Mouse (Mus musculus) lung, postnatal 25 days (tissue): ENCODE data around the gene Mrtfa.
A peak's percentile ranks its signal among the peaks of the same experiment; 100 is the strongest.

ENCODE experiments used
- DNase-seq: peaks from one replicate; pipeline ENCODE4 v3.0.0; 2022; ENCODE audit warnings: low spot score

Gene Mrtfa

GRCm38 (mm10) chr15:81027378-81028173 lies 163.0 kb downstream of the Mrtfa start:
- DNase-seq, result peak; percentile 83

DNA sequence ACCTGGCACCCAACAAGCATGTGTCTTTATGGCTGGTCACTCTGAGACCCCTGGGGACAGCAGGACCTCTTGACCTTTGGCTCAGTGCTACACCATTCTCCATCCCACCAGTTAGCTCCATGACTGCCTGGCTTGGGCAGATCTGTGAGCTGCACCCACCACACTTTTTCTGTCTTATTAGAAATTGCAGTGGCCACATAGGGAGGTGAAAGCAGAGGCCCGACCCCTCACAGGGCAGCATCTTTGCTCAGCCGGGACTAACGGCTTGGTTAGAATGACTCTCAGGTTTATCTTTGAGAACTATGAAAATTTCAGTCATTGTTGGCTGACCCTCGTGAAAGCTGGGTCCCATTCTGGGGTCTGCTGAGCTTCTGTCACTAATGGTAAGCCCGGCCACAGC lies 163.7 kb downstream of the Mrtfa start:
- no peak for DNase-seq

GRCm38 (mm10) chr15:81023842-81024241 lies 166.7 kb downstream of the Mrtfa start:
- no peak for DNase-seq

DNA sequence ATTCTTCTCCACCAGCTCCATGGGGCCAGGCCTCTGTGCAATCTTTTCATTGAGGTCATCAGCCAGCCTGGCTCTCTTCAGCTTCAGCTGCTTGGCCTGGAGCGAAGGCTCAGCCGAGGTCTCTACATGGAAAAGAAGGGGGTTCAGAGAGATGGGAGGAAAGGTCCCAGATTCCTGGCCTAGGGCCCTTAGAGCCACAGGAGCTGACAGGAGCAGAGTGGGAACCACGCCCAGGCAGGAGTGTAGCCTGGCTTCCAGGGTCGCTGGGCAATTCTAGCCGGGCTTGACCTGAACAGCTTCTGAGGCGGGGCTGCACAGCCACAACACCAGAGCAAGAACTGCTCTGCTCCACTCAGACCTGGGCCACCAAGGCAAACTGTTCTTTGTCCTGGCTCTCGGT lies 168.1 kb downstream of the Mrtfa start:
- no peak for DNase-seq

- peak; percentile 47 for DNase-seq
These were observed 169.2 kb downstream of the Mrtfa start for GRCm38 (mm10) chr15:81021377-81021776.

- DNase-seq, result peak; percentile 33
These were observed 173.2 kb downstream of the Mrtfa start for GRCm38 (mm10) chr15:81017308-81017707.

DNA sequence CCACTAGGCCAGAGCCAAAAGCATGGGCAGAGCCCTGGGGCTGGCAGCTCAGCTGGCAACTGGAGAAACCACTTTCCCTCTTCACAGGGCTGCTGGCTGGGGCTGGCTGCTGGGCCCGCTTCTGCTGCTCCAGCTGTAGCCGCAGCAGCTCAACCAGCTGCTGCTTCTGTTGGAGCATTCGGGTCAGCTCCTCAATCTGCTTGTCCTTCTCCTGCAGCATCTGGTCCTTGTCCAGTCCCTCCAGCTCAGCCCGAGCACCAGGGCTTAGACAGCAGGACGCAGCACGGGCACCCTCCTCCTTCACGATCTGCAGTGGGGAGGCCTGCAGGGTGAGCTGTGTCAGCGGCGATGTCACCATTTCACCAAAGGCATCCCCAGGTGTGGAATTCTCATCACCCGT lies 174.1 kb downstream of the Mrtfa start:
- no peak for DNase-seq

- no peak for DNase-seq
These were observed 175.4 kb downstream of the Mrtfa start for GRCm38 (mm10) chr15:81015068-81015744.

- no peak for DNase-seq
These were observed 177.4 kb downstream of the Mrtfa start for GRCm38 (mm10) chr15:81013186-81013585.

DNA sequence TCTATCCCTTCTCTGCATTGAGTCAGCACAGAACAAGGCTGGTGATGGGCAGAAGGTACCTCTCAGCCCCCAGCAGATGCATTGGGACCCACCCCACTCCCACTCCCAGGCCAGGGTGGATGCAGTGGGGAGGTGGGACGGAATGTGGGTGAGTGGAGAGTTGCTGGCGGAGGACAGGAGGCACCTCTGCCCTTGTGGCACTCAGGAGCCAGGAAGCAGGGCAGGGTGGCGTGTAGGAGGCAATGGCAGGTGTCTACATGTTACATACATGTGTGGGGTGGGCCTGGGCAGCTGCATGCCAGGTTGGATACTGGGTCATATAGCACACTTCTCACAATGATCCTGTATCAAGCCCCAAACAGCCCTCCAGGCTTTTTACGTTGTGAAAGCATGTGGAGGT lies 178.2 kb downstream of the Mrtfa start:
- DNase-seq, result no peak

GRCm38 (mm10) chr15:81011523-81011922 lies 179.0 kb downstream of the Mrtfa start:
- no peak for DNase-seq

DNA sequence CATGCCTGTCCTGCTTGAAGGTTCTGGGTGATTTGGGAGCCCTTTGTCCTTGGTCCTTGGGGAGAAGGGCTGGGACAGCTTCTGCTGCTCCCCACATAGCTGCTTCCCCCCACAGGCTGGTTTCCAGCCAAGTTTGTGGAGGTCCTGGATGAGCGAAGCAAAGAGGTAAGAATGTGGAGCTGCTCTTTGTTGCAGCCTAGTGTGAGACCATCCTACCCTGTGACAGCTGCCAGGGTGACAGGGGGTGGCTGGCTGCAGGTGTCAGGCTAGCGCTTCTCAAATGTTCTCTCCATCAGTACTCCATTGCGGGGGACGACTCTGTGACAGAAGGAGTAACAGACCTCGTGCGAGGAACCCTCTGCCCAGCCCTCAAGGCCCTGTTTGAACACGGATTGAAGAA lies 180.4 kb downstream of the Mrtfa start:
- no peak for DNase-seq

- no peak for DNase-seq
These were observed 181.9 kb downstream of the Mrtfa start for GRCm38 (mm10) chr15:81008689-81009123.

DNA sequence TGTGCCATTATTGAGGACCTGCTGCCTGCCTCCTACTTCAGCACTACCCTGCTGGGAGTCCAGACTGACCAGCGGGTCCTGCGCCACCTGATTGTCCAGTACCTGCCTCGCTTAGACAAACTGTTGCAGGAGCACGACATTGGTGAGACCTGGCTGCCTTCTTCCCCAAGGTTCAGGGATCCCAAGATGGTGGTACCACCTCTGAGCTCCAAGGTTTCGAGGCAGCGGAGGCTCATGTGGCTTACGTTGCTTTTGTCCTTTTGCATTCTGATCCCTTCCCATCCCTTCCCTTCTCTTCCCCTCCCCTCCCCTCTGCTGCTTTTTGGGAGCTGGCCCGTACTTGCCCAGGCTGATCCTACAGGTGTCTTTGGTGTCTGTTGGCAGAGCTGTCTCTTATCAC lies 182.7 kb downstream of the Mrtfa start:
- DNase-seq, result no peak

DNA sequence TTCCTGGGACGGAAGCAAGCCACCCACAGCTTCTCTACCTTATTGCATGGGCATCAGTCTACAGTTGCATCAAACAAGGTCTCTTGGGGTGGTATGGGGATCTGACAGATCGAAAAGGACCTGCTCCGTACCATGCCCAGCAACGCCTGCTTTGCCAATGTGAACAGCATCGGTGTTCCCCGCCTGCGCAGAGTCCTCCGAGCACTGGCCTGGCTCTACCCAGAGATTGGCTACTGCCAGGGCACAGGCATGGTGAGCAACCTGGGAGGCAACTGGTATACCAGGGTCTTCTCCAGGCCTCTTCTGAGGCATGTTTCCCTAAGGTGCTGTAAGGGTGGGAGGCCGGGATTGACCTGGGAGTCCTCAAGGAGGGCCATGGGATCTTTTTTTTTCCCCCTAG lies 183.2 kb downstream of the Mrtfa start:
- no peak for DNase-seq

DNA sequence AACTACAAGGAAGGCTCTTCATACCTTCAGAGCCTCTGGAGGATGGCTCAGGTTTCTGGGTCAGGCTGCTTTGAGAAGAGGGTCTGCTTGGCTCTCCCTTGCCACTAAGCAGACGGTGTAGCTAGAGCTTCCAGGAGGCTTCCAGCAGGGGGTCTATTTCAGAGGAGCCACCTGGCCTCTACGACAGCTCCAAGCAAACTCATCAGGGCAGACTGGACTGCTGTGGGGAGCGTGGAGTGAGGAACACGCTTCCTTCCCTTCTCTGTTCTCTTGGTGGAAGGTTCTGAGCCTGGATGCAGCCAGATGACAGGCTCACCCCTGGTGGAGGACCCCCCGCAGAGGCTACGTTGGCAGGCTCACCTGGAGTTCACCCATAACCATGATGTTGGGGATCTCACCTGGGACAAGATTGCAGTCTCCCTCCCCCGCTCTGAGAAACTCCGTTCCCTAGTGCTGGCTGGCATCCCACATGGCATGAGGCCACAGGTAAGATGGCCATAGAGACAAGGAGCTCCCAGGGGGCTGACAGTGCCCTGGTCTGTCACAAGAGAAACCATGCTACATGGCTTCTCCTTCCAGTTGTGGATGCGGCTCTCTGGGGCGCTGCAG lies 184.3 kb downstream of the Mrtfa start:
- DNase-seq, result no peak

GRCm38 (mm10) chr15:81000419-81001138 lies 190.0 kb downstream of the Mrtfa start:
- DNase-seq, result no peak

GRCm38 (mm10) chr15:80997077-80997476 lies 193.5 kb downstream of the Mrtfa start:
- DNase-seq, result no peak

GRCm38 (mm10) chr15:80996090-80996835 lies 194.3 kb downstream of the Mrtfa start:
- DNase-seq, result no peak

GRCm38 (mm10) chr15:80994959-80995358 lies 195.6 kb downstream of the Mrtfa start:
- DNase-seq, result no peak

DNA sequence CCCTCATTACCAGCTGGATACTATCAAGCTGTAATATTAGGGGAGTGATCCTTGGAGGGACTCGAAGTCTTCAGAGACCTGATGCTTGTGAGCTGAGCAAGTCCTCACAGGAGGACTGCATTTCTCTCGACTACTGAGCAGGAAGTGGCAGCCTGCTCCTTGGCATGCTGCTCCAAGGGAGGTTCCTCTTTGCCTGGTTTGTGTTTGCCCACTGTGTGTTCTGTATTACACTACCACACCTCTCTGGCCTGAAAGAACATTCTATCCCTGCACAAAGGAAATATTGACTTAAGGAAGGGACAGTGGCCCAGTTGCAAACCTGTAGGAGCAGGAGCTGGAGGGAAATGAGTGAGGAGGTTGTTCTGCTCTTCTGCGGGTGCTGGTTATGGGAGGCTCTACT lies 200.8 kb downstream of the Mrtfa start:
- DNase-seq, result peak; percentile 85

- DNase-seq, result no peak
These were observed 202.2 kb downstream of the Mrtfa start for GRCm38 (mm10) chr15:80988331-80988730.
